Mouse (Mus musculus) G1E (cell line): ENCODE results near the gene Rassf1.

ENCODE experiments used
- CTCF ChIP-seq: IDR thresholded peaks from 2 replicates; pipeline ENCODE4 v1.5.1; 2012; ENCODE audit warnings: low read depth, low read length, inconsistent platforms, mixed read lengths
- GATA1 ChIP-seq: IDR thresholded peaks from 2 replicates; pipeline ENCODE4 v1.6.1; 2012; ENCODE audit warnings: borderline replicate concordance, low read length, inconsistent platforms, mixed read lengths
- POLR2AphosphoS5 ChIP-seq: IDR thresholded peaks from 2 replicates; pipeline ENCODE4 v1.6.1; 2012; ENCODE audit warnings: low read depth, low read length, inconsistent platforms; ENCODE audit not compliant: insufficient replicate concordance
- TAL1 ChIP-seq: conservative IDR thresholded peaks from 2 replicates; pipeline ENCODE4 v1.6.1; 2012; ENCODE audit warnings: low read depth, low read length, inconsistent platforms, mixed read lengths

GRCm38 (mm10) chr9:107542721-107543120, 8.6 kb upstream of the Rassf1 start:
- TF ChIP-seq CTCF = no peak
- TF ChIP-seq GATA1 = no peak
- TF ChIP-seq TAL1 = no peak
- no peak for TF ChIP-seq POLR2AphosphoS5
